Mouse (Mus musculus) adrenal gland (tissue): ENCODE measurements around the gene Il1rl2.
"Not testable (repeated sequence)": the region's sequence is repeated elsewhere in the genome, so short reads cannot be mapped to it uniquely, and the experiment has no call there.

Experiments
- intact Hi-C: fragments of 180-260 bp; cut with DNase I; formaldehyde crosslinking; loops from one replicate; pipeline ENCODE4 v1.15.1; 2025
- long read RNA-seq, 2 experiments: library from polyadenylated mRNA; unstranded; transcript quantifications; one replicate each; pipeline ENCODE4 v2.0.0; 2020; ENCODE audit warnings: borderline replicate concordance in 1 of 2; ENCODE audit not compliant: insufficient replicate concordance in 1 of 2

Gene Il1rl2
- long read RNA-seq, experiment 1, partial matches to known transcripts = 0 of 1 reads
- long read RNA-seq, experiment 1, other reads (novel, unspliced or antisense) = 1 of 1 reads
- long read RNA-seq, experiment 2, partial matches to known transcripts = 0 of 1 reads
- long read RNA-seq, experiment 2, other reads (novel, unspliced or antisense) = 0 of 1 reads

- intact Hi-C loops = no loop called here
Measured at GRCm38 (mm10) chr1:40324457-40324856, at the start of gene Il1rl2. Gene Il1rl2 (plus strand): TSS chr1:40324610.

GRCm38 (mm10) chr1:40275285-40276013 is 49.0 kb upstream of the Il1rl2 start:
- intact Hi-C loops = no loop called here

DNA sequence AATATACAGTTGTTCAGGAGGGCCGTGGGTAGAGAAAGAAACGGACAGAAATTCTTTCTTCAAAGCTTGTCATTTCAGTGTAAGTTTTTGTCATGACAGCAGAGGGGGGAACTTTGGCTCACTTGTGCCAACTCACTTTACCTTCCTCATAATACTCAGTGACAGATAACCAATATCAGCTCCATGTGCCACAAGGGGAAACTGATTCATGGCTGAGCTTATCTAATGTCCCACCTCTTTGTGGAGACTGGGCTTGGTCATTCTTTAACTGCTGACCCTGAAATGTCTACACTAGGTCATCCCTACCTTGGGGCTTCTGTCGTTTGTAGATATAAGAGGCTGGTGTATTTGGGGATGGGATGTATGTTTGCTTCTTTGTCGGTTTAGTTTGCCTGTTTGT is 46.5 kb upstream of the Il1rl2 start:
- intact Hi-C loops = no loop called here

GRCm38 (mm10) chr1:40278720-40279119 is 45.7 kb upstream of the Il1rl2 start:
- intact Hi-C loops = no loop called here

DNA sequence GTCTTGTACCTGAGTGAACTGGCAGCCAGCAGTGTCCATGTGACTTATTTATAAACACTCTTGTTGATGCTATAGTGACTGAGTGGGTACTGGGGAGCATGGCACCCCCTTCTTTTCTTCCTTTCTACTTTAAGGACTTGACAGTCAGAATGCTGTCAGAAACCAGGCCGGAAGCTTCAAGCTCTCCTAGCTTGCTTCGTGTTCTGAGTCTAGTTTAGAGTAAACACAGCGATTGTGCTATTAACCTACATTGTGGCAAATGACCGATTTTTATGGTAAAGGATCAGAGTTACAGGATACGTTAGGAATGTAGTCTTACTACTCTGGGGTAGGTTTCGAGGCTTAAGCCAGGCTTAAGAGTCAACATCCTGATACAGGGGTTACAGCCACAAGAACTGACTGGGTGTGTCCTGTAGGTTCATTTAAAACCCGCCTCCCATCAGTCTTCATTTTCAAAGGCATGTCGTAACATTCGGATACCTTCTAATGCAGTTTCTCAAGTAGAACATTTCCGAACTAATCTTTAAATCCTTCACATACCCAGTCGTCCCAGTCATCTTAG is 45.1 kb upstream of the Il1rl2 start:
- intact Hi-C loops = no loop called here

DNA sequence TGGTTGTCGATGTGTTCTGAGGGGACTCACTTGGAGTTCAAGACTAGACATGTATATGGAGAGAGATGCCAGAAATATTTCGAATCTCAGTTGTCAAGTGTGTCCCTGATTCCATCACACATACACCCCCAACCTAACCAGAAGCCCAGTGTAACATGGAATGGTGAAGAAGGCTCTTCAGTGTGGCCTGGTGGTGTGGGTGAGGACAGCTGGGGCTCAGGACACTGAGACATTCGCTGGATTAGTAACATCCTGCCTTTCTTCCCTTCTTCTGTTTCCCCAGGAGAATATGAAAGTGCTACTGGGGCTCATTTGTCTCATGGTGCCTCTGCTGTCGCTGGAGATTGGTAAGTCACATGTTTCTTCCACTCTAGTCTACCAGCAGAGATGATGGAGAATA is 42.5 kb upstream of the Il1rl2 start:
- intact Hi-C loops = loop anchor here (5.0 kb wide), 1 partner anchor 60 kb away; no protein-coding TSS in a partner anchor

DNA sequence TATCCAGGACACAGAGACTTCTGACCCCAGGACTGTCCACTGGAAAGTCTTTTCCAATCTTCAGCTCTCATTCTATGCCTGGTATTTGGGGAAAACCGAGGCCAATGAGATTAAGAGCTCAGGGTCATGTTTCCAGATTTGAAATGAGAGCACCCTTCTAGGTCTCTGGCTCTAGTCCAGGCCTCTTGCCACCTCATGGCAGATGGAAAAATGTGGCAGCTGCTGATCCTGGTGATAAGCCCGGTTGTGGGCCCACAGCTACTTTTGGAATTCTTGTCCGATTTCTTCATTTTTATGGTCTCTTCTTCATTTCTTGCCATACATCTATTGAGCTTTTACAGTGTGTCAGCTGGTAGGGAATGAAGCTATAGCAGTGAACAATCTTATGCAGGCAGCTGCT is 42.0 kb upstream of the Il1rl2 start:
- intact Hi-C loops = loop anchor here (5.0 kb wide), 1 partner anchor 60 kb away; no protein-coding TSS in a partner anchor

- intact Hi-C loops = loop anchor here (5.0 kb wide), 1 partner anchor 62 kb away; no protein-coding TSS in a partner anchor
Measured at GRCm38 (mm10) chr1:40283995-40284394, 40.4 kb upstream of the Il1rl2 start.

- intact Hi-C loops = no loop called here
Measured at GRCm38 (mm10) chr1:40290489-40291255, 33.7 kb upstream of the Il1rl2 start.

DNA sequence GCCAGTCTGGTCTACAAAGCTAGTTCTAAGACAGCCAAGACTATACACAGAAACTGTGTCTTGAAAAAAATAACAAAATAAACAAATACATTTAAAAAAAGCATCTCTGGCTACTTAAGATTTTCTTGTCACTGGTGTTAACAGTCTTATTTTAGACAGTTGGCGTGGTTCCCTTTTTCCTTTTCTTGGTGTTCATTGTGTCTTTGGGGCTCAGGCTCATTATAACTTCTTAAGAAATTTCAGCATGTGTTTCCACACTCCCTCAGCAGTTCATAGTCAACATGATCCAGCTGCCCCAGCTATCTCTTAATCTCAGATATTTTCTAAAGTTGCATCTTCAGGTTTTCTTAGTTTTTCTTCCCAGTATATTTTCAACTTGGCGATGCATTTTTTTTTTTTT is 32.2 kb upstream of the Il1rl2 start:
- intact Hi-C loops = no loop called here

DNA sequence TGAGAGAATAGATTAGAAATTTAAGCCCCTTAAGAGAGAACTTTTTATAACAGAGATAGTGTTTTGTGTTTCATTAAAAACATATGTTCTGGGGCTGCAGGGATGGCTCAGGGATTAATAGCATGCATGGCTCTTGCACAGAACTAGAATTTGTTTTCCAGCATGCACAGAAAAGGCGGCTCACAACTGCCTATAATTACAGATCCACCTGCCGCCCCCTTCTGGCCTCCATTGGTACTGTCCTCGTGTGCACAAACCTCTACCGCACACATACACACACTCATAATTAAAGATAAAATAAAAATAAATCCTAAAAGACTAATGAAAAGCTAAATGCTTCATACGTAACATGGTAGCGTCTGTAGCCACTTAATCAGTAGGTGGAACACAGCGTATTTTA is 30.5 kb upstream of the Il1rl2 start:
- intact Hi-C loops = no loop called here

GRCm38 (mm10) chr1:40294824-40295223 is 29.6 kb upstream of the Il1rl2 start:
- intact Hi-C loops = no loop called here

- intact Hi-C loops = no loop called here
Measured at GRCm38 (mm10) chr1:40298053-40298452, 26.4 kb upstream of the Il1rl2 start.

DNA sequence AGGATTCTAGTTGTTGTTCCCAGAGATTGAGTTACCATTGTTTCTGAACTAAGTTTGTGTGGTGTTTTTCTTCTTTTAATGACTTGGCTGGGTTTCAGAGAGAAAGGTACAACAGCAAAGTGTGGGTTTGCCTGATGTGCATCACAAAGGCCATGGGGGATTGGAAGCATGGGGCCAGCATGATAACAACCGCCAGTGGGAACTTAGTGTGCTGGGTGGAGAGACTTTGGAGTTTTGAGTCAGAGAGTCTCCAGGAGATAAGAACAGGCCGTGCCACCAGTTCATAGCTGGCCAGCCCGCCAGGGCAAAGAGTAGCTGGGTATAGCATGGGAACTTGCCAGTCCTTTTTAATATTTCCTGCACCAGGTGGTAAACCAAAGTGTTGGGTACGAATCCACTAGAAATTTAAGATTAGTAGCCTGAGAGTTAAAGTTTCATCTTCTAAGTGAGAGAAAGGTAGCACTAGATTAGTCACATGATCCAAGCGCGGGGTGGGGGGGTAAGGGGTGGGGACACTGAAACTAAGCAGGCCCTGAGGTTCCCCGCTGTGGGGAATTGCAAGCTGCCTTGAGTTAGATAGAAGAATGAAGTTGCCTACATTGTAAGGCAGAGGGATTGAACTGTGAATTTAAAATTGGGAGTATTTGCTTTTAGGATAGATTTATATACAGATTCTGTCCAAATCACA is 21.1 kb upstream of the Il1rl2 start:
- intact Hi-C loops = no loop called here

DNA sequence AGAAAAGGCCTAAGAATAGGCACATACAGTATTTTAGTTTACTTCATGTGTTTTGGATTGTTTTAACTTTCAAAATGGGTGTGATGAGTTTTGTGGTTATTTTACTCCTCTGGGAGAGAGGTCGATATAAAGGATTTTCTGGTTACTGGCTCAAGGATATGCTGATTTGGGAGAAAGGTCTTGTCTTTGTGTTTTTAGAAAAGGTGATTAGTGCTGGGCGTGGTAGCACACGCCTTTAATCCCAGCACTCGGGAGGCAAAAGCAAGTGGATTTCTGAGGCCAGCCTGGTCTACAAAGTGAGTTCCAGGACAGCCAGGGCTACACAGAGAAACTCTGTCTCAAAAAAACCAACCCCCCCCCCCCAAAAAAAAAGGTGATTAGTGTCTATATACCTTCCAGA is 20.1 kb upstream of the Il1rl2 start:
- intact Hi-C loops = not testable (repeated sequence)

DNA sequence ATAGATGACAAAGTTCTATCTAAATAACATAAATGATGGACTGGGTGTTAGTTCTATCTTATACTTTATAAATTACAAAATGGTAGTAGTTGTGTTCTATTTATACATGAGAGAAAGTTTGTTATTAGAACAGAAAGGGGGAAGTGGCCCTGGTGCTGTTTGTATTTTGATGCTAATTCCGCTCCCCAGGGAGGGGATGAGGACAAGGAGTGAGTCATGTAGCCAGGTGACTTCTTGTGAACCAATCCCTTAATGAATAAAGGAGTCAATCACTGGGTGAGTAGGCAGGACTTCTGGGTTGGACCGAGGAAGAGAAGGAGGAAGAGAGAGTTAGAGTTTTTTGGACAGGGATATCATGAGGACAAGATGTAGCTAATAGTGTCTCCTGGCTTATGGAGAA is 18.3 kb upstream of the Il1rl2 start:
- intact Hi-C loops = no loop called here

- intact Hi-C loops = no loop called here
Measured at GRCm38 (mm10) chr1:40311123-40311522, 13.3 kb upstream of the Il1rl2 start.

GRCm38 (mm10) chr1:40311625-40312024 is 12.8 kb upstream of the Il1rl2 start:
- intact Hi-C loops = no loop called here

DNA sequence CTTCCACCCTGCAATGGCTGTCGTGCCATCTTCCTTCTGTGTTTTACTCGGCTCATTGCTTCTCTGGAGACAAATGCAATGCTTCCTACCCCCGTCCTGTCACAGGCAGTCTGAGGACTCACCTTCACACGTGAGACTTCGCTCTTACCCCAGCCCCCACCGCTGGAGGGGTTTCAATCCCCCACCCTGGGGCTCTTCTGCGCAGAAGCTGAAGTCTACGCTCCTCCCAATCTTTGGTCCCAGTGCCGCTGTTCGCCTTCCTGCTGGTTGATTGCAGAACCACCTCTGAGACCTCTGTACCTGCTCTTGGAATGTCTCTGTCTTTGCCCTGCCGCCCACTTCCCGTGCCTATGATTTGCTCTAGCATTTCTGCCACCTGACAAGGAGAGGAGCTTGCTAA is 10.4 kb upstream of the Il1rl2 start:
- intact Hi-C loops = no loop called here

- intact Hi-C loops = no loop called here
Measured at GRCm38 (mm10) chr1:40317657-40318056, 6.8 kb upstream of the Il1rl2 start.

DNA sequence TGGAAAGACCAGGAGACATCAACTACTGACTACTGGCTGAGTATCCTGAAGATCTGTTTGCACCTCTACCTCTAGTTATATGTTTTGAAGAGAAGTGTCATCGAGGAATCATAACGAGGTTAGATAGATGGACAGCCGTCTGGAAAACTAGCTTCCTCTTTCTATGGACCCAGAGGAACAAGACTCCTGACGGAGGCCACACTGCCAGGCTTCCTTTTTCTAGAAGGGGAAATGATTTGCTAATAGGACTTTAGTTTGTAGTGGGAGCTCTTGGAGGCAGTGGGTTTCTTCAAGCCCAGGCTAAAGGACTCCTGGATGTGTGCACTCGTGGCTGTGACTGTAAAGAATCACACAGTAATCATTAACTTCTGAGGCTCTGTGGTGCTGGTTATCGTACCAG is 2.6 kb upstream of the Il1rl2 start:
- intact Hi-C loops = no loop called here
